Mouse (Mus musculus) liver, embryonic 13.5 days (tissue): ENCODE results near the gene Pgpep1. TPM values are rescaled to one million over a fixed set of nuclear protein-coding genes. Genes with fewer than 3 reads are reported as not detected.
A peak's percentile ranks its signal among the peaks of the same experiment; 100 is the strongest.

Source experiments
- ATAC-seq: fragments of 200-750 bp; cut with Nextera tagmentation; 2 replicates; pipeline ENCODE4 v1.8.0; 2017; ENCODE audit warnings: low read depth, mild to moderate bottlenecking, moderate number of reproducible peaks, moderate library complexity
- DNase-seq: peaks from one replicate; pipeline ENCODE4 v3.0.0; 2022
- H3K27ac ChIP-seq: fragments of 300-500 bp; sonication (generic); 2 replicates; pipeline ENCODE4 v1.5.1; 2015; ENCODE audit warnings: moderate library complexity, mild to moderate bottlenecking, inconsistent platforms
- H3K27me3 ChIP-seq: fragments of 300-500 bp; sonication (generic); 2 replicates; pipeline ENCODE4 v1.6.1; 2015; ENCODE audit warnings: mild to moderate bottlenecking, inconsistent platforms
- H3K36me3 ChIP-seq: fragments of 300-500 bp; sonication (generic); 2 replicates; pipeline ENCODE4 v1.6.1; 2015; ENCODE audit warnings: mild to moderate bottlenecking, inconsistent platforms
- H3K4me1 ChIP-seq: fragments of 300-500 bp; sonication (generic); replicated peaks from 2 replicates; pipeline ENCODE4 v1.6.1; 2015; ENCODE audit warnings: inconsistent platforms
- H3K4me2 ChIP-seq: fragments of 300-500 bp; sonication (generic); 2 replicates; pipeline ENCODE4 v1.6.1; 2015; ENCODE audit warnings: inconsistent platforms, mild to moderate bottlenecking, moderate library complexity
- H3K4me3 ChIP-seq: fragments of 300-500 bp; sonication (generic); replicated peaks from 2 replicates; pipeline ENCODE4 v1.5.1; 2015; ENCODE audit warnings: mild to moderate bottlenecking, inconsistent platforms
- H3K9ac ChIP-seq: fragments of 300-500 bp; sonication (generic); 2 replicates; pipeline ENCODE4 v1.6.1; 2015; ENCODE audit warnings: mild to moderate bottlenecking, inconsistent platforms
- H3K9me3 ChIP-seq: fragments of 300-500 bp; sonication (generic); replicated peaks from 2 replicates; pipeline ENCODE4 v1.6.1; 2016; ENCODE audit warnings: inconsistent platforms
- WGBS: fragments of 180-500 bp; shearing (Covaris S2); methylation state at CpG from one replicate; pipeline ENCODE4 v1.1.7; 2015; ENCODE audit not compliant: insufficient replicate concordance; 5-methylcytosine and 5-hydroxymethylcytosine counted together
- polyA plus RNA-seq: library from polyadenylated mRNA; unstranded; fragments of >200 nt; fragmentation: Nextera tagmentation; extraction: Ambion mirVana; gene quantifications from 2 replicates; pipeline ENCODE4 v1.2.1, GENCODE M21; 2015

The Pgpep1 gene
- polyA plus RNA-seq, 1 experiment from 2014 or later = 17.9 TPM

GRCm38 (mm10) chr8:70613763-70614162 lies 46.4 kb downstream of the Pgpep1 start:
- H3K36me3 ChIP-seq = no peaks in the 10 kb centered on the region
- no peaks in the 10 kb centered on the region for H3K9me3 ChIP-seq
- peaks cover 87% of the 10 kb centered on the region for H3K4me1 ChIP-seq
- peak overlapping the region; percentile 68; the same call in 1 of the 2 replicates for H3K27ac ChIP-seq
- H3K4me3 ChIP-seq = no peak overlapping the region
- H3K27me3 ChIP-seq = peaks cover 5% of the 10 kb centered on the region; the same call in 1 of the 2 replicates
- WGBS = 20% methylated on average over 1 of the region's 1 CpGs
- H3K4me2 ChIP-seq = no peak overlapping the region
- no peak overlapping the region for H3K9ac ChIP-seq
- ATAC-seq (no peak), DNase-seq (no peak)

DNA sequence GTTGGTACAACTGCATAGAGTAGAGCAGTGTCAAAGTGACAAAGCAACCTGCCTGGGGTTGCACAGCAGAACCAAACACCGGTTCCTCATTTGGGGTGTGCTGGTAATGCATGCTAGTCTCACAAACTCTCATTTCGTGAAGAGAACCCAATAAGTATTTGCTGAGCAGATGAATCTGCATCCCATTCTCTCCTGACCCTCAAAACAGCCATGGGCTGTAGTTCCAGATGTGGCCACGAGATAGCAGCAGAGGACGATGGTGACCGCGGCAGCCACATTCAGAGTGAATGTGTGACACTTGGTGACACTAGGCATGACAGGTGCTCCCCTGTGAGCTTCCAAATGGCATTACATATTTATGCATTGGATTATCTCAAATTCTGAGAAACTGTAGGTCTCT lies 48.3 kb downstream of the Pgpep1 start:
- DNase-seq = peak; percentile 84
- peak overlapping the region; percentile 94 for H3K9ac ChIP-seq
- H3K27me3 ChIP-seq = peaks cover 5% of the 10 kb centered on the region; the same call in 1 of the 2 replicates
- no peaks in the 10 kb centered on the region for H3K36me3 ChIP-seq
- under 1% methylated on average over 6 of the region's 6 CpGs for WGBS
- peak overlapping the region; percentile 81 for H3K4me3 ChIP-seq
- H3K9me3 ChIP-seq = no peaks in the 10 kb centered on the region
- peaks cover 87% of the 10 kb centered on the region for H3K4me1 ChIP-seq
- peak; percentile 30 for ATAC-seq
- peak overlapping the region; percentile 93 for H3K4me2 ChIP-seq
- H3K27ac ChIP-seq = peak overlapping the region; percentile 83

- ATAC-seq (peak; percentile 61), DNase-seq (peak; percentile 72)
- WGBS = under 1% methylated on average over 54 of the region's 54 CpGs
- peak overlapping the region; percentile 94 for H3K9ac ChIP-seq
- H3K4me3 ChIP-seq = peak overlapping the region; percentile 81
- no peaks in the 10 kb centered on the region for H3K36me3 ChIP-seq
- no peaks in the 10 kb centered on the region for H3K9me3 ChIP-seq
- H3K27ac ChIP-seq = peak overlapping the region; percentile 91
- peak overlapping the region; percentile 93 for H3K4me2 ChIP-seq
- H3K27me3 ChIP-seq = peaks cover 5% of the 10 kb centered on the region; the same call in 1 of the 2 replicates
- H3K4me1 ChIP-seq = peaks cover 87% of the 10 kb centered on the region
These were observed 49.1 kb downstream of the Pgpep1 start for GRCm38 (mm10) chr8:70610796-70611771.

GRCm38 (mm10) chr8:70609849-70610795 lies 50.1 kb downstream of the Pgpep1 start:
- Histone ChIP-seq H3K27me3 (peaks cover 5% of the 10 kb centered on the region; the same call in 1 of the 2 replicates), H3K4me2 (peak overlapping the region; percentile 93), H3K9me3 (no peaks in the 10 kb centered on the region), H3K4me1 (peaks cover 86% of the 10 kb centered on the region), H3K27ac (peak overlapping the region; percentile 91), H3K36me3 (no peaks in the 10 kb centered on the region), H3K9ac (peak overlapping the region; percentile 94), H3K4me3 (peak overlapping the region; percentile 81)
- whole genome bisulfite sequencing = under 1% methylated on average over 44 of the region's 45 CpGs
- peak; percentile 64 for ATAC-seq
- DNase-seq = peak; percentile 73

- ATAC-seq (peak; percentile 25), DNase-seq (peak; percentile 50)
- no peaks in the 10 kb centered on the region for H3K9me3 ChIP-seq
- peak overlapping the region; percentile 93 for H3K4me2 ChIP-seq
- under 1% methylated on average over 38 of the region's 39 CpGs for WGBS
- H3K27ac ChIP-seq = peak overlapping the region; percentile 91
- H3K27me3 ChIP-seq = peaks cover 5% of the 10 kb centered on the region; the same call in 1 of the 2 replicates
- peak overlapping the region; percentile 94 for H3K9ac ChIP-seq
- H3K36me3 ChIP-seq = no peaks in the 10 kb centered on the region
- H3K4me3 ChIP-seq = peak overlapping the region; percentile 81
- peaks cover 87% of the 10 kb centered on the region for H3K4me1 ChIP-seq
These were observed 50.8 kb downstream of the Pgpep1 start for GRCm38 (mm10) chr8:70609368-70609848.

DNA sequence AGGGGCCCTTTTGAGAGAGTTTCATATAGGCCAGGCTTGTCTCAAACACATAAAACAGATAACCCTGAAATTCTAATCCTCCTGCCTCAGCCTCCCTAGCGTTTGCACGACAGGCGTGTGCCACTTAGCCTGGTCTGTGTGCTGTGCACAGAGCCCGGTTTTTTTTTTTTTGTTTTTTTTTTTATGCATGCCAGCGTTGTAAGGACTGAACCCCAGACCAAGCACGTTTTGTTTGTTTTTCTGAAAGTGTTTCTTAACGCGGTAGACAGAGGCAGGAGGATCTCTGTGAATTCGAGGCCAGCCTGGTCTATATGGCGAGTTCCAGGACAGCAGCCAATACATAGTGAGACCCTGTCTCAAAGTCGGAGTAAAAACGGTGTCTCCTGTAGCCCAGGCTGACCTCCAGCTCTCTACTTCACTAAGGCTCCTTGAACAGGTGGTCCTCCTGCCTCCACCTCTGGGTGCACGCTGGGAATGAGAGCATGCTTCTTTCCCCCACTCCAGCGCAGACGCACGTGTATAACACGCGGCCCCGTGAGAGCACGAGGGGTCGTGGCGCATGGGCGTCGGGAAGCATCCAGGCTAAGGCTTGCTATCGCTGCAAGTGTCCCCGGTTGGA lies 51.3 kb downstream of the Pgpep1 start, which contains the start of gene Ssbp4:
Ssbp4 (minus strand) TSS at position 124 of the 619 bp plus-strand sequence.
- H3K9ac ChIP-seq = peak within 1 kb of the TSS; percentile 94
- no peaks in the 10 kb centered on the region for H3K36me3 ChIP-seq
- no peaks in the 10 kb centered on the region for H3K9me3 ChIP-seq
- WGBS = 1% methylated on average over 26 of the region's 26 CpGs
- ATAC-seq = no peak
- H3K4me3 ChIP-seq = peak within 1 kb of the TSS; percentile 81
- DNase-seq = no peak
- H3K4me2 ChIP-seq = peak within 1 kb of the TSS; percentile 93
- H3K27me3 ChIP-seq = peaks cover 5% of the 10 kb centered on the region; the same call in 1 of the 2 replicates
- H3K27ac ChIP-seq = peak within 1 kb of the TSS; percentile 91
- peaks cover 87% of the 10 kb centered on the region for H3K4me1 ChIP-seq

- peaks cover 83% of the 10 kb centered on the region for H3K4me1 ChIP-seq
These were observed 52.1 kb downstream of the Pgpep1 start for GRCm38 (mm10) chr8:70607898-70608748.

DNA sequence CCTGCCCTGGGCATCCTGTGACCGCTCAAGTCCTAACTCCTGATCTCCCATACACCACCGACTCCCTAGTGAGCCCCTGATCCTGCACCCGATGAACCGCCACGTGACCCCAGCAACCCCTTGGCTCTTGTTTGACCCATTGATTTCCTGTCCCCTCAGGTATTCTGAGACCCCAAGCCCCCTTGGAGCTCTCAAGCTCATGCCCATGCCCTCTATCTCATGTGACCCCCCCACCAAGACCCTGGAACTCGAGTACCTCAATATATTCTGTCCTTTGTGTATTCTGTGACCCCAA lies 52.6 kb downstream of the Pgpep1 start:
- WGBS = 10% methylated on average over 6 of the region's 6 CpGs
- peak overlapping the region; percentile 91 for H3K27ac ChIP-seq
- H3K4me1 ChIP-seq = peaks cover 85% of the 10 kb centered on the region
- peaks cover 5% of the 10 kb centered on the region; the same call in 1 of the 2 replicates for H3K27me3 ChIP-seq
- peak overlapping the region; percentile 81 for H3K4me3 ChIP-seq
- peak overlapping the region; percentile 94 for H3K9ac ChIP-seq
- H3K4me2 ChIP-seq = peak overlapping the region; percentile 93
- H3K36me3 ChIP-seq = peaks cover 6% of the 10 kb centered on the region
- DNase-seq (no peak), ATAC-seq (no peak)
- no peaks in the 10 kb centered on the region for H3K9me3 ChIP-seq

More at GRCm38 (mm10) chr8:70607898-70608748, 52.1 kb downstream of the Pgpep1 start:
- DNase-seq (no peak), ATAC-seq (peak; percentile 10; the same call in 1 of the 2 replicates)
- H3K27ac ChIP-seq = peak overlapping the region; percentile 91
- 0 out of 2 replicates have a peak, but pooled peaks cover under 1% of the 10 kb centered on the region for H3K36me3 ChIP-seq
- H3K4me3 ChIP-seq = peak overlapping the region; percentile 81
- peaks cover 5% of the 10 kb centered on the region; the same call in 1 of the 2 replicates for H3K27me3 ChIP-seq
- no peaks in the 10 kb centered on the region for H3K9me3 ChIP-seq
- peak overlapping the region; percentile 93 for H3K4me2 ChIP-seq
- under 1% methylated on average over 77 of the region's 84 CpGs for WGBS
- H3K9ac ChIP-seq = peak overlapping the region; percentile 94

- no peaks in the 10 kb centered on the region for H3K9me3 ChIP-seq
- DNase-seq = no peak
- peaks cover 87% of the 10 kb centered on the region for H3K4me1 ChIP-seq
- peaks cover 5% of the 10 kb centered on the region; the same call in 1 of the 2 replicates for H3K27me3 ChIP-seq
- peak overlapping the region; percentile 81 for H3K4me3 ChIP-seq
- H3K4me2 ChIP-seq = peak overlapping the region; percentile 93
- peak overlapping the region; percentile 94 for H3K9ac ChIP-seq
- peaks cover 12% of the 10 kb centered on the region for H3K36me3 ChIP-seq
- 49% methylated on average over 18 of the region's 18 CpGs for WGBS
- H3K27ac ChIP-seq = peak overlapping the region; percentile 91
- no peak for ATAC-seq
These were observed 53.2 kb downstream of the Pgpep1 start for GRCm38 (mm10) chr8:70606780-70607602.
